Comparison of ENCODE assay signal across 8 mouse cellular contexts in the genomic region with DNA sequence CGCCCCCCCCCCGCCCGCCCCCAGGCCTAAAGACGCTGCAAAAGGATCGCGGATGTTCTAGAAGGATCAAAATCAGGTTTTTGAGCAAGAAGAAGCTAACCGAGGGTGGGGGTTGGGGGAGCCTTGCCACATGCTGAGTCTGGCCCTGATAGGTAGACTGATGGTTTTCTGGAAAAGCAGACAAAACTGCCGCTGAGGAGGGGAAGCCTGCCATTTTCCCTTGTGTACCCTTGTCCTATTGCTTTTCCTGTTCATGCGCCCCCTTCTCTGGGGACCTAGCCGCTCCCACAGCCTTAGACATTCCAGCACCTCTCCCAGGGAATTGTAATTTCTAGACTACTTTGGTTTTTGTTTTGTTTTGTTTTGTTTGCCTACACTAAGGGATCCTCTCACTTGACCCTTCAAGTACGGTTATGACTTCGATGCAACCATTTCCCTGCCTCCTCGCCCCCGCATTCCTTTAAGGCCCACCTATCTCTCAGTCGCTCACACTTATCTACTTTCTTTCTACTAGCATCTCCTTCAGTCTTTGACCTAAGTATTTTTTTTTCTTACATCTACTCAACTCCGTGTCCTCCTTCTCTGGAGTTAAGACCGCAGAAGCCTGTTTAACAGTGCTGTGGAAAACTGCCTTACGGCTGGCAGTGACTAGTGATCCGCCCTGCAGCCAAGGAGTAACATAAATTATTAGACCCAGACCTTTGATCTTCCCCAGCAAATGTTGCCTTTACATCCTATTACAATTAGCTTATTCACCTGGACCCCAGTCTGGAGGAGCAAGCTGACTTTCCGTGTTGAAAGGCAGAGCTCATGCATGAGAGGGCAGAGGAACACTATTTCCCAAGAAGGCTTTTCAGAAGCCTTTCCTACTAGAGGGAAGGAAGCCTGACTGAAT. TPM values are rescaled to one million over a fixed set of nuclear protein-coding genes. Genes with fewer than 3 reads are reported as not detected.
DNase-seq lines count a peak whose midpoint lies in the region; ATAC-seq and TF ChIP-seq lines count a peak whose summit lies in the region.

No protein-coding gene starts in this region.

- no peak for TF ChIP-seq CTCF in cerebellum, adult 2 months (IDR thresholded peaks at IDR 0.05; ENCODE audit: borderline replicate concordance, insufficient read depth, low read depth, low read length)
- no peak for TF ChIP-seq CTCF in E14TG2a.4 (conservative IDR thresholded peaks at IDR 0.05; ENCODE audit: low read length)
- no peak for TF ChIP-seq CTCF in embryonic fibroblast, embryonic 13.5 days (IDR thresholded peaks at IDR 0.05; ENCODE audit: borderline replicate concordance, insufficient read depth, low read length)

- peak; percentile 15 to 24 for DNase-seq in cerebellum, adult 2 months
- no peak for DNase-seq in cerebellum, postnatal 4 days (ENCODE audit: low spot score in 2 of 2)
- no peak for DNase-seq in intestine, embryonic 14.5 days (ENCODE audit: low spot score)
- peak; percentile 42 for DNase-seq in lung, postnatal 10 days
- DNase-seq in layer of hippocampus, adult 8-10 months (ENCODE audit: low spot score in 2 of 2), result no peak
- DNase-seq in frontal cortex, postnatal 14 days (ENCODE audit: low spot score in 2 of 2), result no peak

- ATAC-seq in intestine, embryonic 14.5 days (replicated peaks; ENCODE audit: low FRiP score, low TSS enrichment, low read depth), result no peak

- no peak for TF ChIP-seq POLR2A in cerebellum, adult 2 months (IDR thresholded peaks at IDR 0.05; ENCODE audit: borderline replicate concordance, insufficient read depth, low read length)
- TF ChIP-seq POLR2A in embryonic fibroblast, embryonic 13.5 days (IDR thresholded peaks at IDR 0.05; ENCODE audit: low read depth, low read length), result peak; percentile 34; the same call in 1 of the 2 replicates

- H3K27ac ChIP-seq in cerebellum, adult 2 months (ENCODE audit: insufficient read depth, low read length), result no peak overlapping the region
- peak overlapping the region; percentile 70 for H3K27ac ChIP-seq in embryonic fibroblast, embryonic 13.5 days (ENCODE audit: insufficient read depth, low read length)
- H3K27ac ChIP-seq in intestine, embryonic 14.5 days (ENCODE audit: low read depth), result peak overlapping the region; percentile 81

- H3K27me3 ChIP-seq in cerebellum, adult 2 months (ENCODE audit: control insufficient read depth, insufficient read depth, low read length), result no peaks in the 10 kb centered on the region
- peaks cover 30% of the 10 kb centered on the region for H3K27me3 ChIP-seq in E14TG2a.4 (ENCODE audit: insufficient read depth, low read length)
- no peaks in the 10 kb centered on the region for H3K27me3 ChIP-seq in intestine, embryonic 14.5 days (replicated peaks; ENCODE audit: control insufficient read depth, insufficient read depth, low read length)

- H3K4me3 ChIP-seq in cerebellum, adult 2 months (replicated peaks; ENCODE audit: insufficient read depth, low read depth, low read length), result peak overlapping the region; percentile 78
- peak overlapping the region; percentile 83 for H3K4me3 ChIP-seq in E14TG2a.4 (replicated peaks; ENCODE audit: low read length)
- H3K4me3 ChIP-seq in embryonic fibroblast, embryonic 13.5 days (ENCODE audit: insufficient read depth, low read length), result peak overlapping the region; percentile 70
- peak overlapping the region; percentile 70 for H3K4me3 ChIP-seq in intestine, embryonic 14.5 days (ENCODE audit: low read depth, low read length)

- whole genome bisulfite sequencing in cerebellum, adult 2 months, result 53% methylated on average over 20 of the region's 20 CpGs
- WGBS in intestine, embryonic 14.5 days, result 30% methylated on average over 20 of the region's 20 CpGs

- H3K9ac ChIP-seq in intestine, embryonic 14.5 days (ENCODE audit: low read length), result peak overlapping the region; percentile 77

- no peaks in the 10 kb centered on the region for H3K9me3 ChIP-seq in E14TG2a.4 (ENCODE audit: low read length)
- no peaks in the 10 kb centered on the region for H3K9me3 ChIP-seq in intestine, embryonic 14.5 days (ENCODE audit: control insufficient read depth, low read length)

- H3K4me2 ChIP-seq in intestine, embryonic 14.5 days (ENCODE audit: low read length), result peak overlapping the region; percentile 79

- H3K4me1 ChIP-seq in cerebellum, adult 2 months (ENCODE audit: control insufficient read depth, insufficient read depth, low read length), result no peaks in the 10 kb centered on the region
- H3K4me1 ChIP-seq in E14TG2a.4 (replicated peaks; ENCODE audit: low read depth, low read length), result peaks cover 30% of the 10 kb centered on the region
- peaks cover 15% of the 10 kb centered on the region for H3K4me1 ChIP-seq in embryonic fibroblast, embryonic 13.5 days (ENCODE audit: control insufficient read depth, insufficient read depth, low read length)
- peaks cover 9% of the 10 kb centered on the region for H3K4me1 ChIP-seq in intestine, embryonic 14.5 days (replicated peaks; ENCODE audit: control insufficient read depth, insufficient read depth, low read length)

- no peaks in the 10 kb centered on the region for H3K36me3 ChIP-seq in E14TG2a.4 (ENCODE audit: insufficient read depth, low read length)
- no peaks in the 10 kb centered on the region for H3K36me3 ChIP-seq in intestine, embryonic 14.5 days (ENCODE audit: control insufficient read depth, insufficient read depth, low read length)

RNA-seq across cellular contexts. Expression of gene 1810062G17Rik, which starts 0.8 kb away (rescaled TPM):
- polyA plus RNA-seq in cerebellum, adult 2 months (2012; rRNA removed), result 0.28 and 0.40 TPM in 2 replicates
- polyA plus RNA-seq in embryonic fibroblast, embryonic 13.5 days (2011; ENCODE audit: insufficient read length, low read depth, missing spikeins), result 0.97 and 1.1 TPM in 2 replicates
- polyA plus RNA-seq in intestine, embryonic 14.5 days (2014; fragmentation: Nextera tagmentation; extraction: Ambion mirVana), result 1.7 and 1.9 TPM in 2 replicates
- not detected for total RNA-seq in layer of hippocampus, adult 8-10 months (2022)

RNA-seq across cellular contexts. Expression of gene Anxa5, which starts 0.8 kb away (rescaled TPM):
- polyA plus RNA-seq in cerebellum, adult 2 months (2012; rRNA removed), result 161 and 177 TPM in 2 replicates
- 593 and 759 TPM in 2 replicates for polyA plus RNA-seq in embryonic fibroblast, embryonic 13.5 days (2011; ENCODE audit: insufficient read length, low read depth, missing spikeins)
- polyA plus RNA-seq in intestine, embryonic 14.5 days (2014; fragmentation: Nextera tagmentation; extraction: Ambion mirVana), result 240 and 277 TPM in 2 replicates
- total RNA-seq in layer of hippocampus, adult 8-10 months (2022), result 10 to 100 TPM; 53.9 to 99.1 (median 73.0) TPM

RNA-seq across cellular contexts. Expression of gene Gm11549, which starts 45.1 kb away (rescaled TPM):
- polyA plus RNA-seq in cerebellum, adult 2 months (2012; rRNA removed), result 0.10 TPM in 2 replicates
- 0.30 and 0.52 TPM in 2 replicates for polyA plus RNA-seq in embryonic fibroblast, embryonic 13.5 days (2011; ENCODE audit: insufficient read length, low read depth, missing spikeins)
- polyA plus RNA-seq in intestine, embryonic 14.5 days (2014; fragmentation: Nextera tagmentation; extraction: Ambion mirVana), result 0.16 and 0.20 TPM in 2 replicates
- 1 to 10 TPM; 2.7 to 4.2 (median 3.1) TPM for total RNA-seq in layer of hippocampus, adult 8-10 months (2022)

Comparison
In these comparisons a context has a peak if more than half of its experiments do, and no peak if none do; other contexts are left out.
1. DNase-seq: peak in cerebellum, adult 2 months (2 of 2) and lung, postnatal 10 days (single experiment); none in cerebellum, postnatal 4 days (0 of 2), intestine, embryonic 14.5 days (single experiment), layer of hippocampus, adult 8-10 months (0 of 2) and frontal cortex, postnatal 14 days (0 of 2).
2. Peak in every context shown above with its lines, with median percentiles within 50 percentile points of each other: H3K4me3 ChIP-seq.